Mouse (Mus musculus): ENCODE measurements around the gene Senp1.

Senp1 gene

DNA sequence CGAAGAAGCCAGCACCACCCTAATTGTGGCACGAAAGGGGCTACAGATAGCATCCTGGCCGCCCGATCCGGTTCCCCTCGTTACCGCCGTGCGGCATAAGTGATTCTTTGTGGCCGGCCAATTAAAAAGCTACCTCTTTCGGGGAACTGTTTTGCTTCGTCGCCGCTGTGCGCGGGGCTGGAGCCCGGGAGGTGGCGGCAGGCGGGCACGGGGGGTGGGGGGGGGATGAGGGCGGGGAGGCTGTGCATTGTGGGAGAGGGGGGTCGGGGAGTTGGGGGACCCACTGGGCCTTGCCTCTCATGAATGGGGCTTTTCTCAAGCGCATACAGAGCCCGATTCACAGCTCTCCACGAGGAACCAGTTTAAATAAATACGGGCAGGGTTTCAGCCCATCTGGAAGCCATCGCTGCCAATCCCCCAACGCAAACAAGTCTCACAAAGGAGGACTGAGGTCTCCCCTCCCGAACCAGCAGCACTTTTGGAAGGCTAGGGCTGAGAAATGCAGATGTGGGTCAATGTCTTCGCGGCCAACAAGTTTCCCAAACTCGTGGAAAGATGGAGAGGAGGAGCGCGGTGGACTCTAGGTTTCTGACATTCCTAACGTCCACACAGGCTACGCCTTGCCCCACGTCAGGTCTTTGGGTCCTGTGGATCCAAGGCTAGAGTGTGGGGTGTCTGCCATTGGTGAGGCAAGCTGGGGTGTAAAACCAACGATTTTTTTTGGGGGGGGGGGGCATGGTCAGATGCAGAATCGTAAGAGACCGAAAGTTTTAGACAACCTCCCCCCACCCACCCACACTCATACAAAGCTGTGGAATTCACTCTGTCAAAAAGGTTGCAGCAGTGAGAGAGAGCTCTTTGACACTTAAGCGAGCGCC lies 91.2 kb downstream of the Senp1 start:
- DNase-seq (ENCODE audit: low spot score) = no peak

DNA sequence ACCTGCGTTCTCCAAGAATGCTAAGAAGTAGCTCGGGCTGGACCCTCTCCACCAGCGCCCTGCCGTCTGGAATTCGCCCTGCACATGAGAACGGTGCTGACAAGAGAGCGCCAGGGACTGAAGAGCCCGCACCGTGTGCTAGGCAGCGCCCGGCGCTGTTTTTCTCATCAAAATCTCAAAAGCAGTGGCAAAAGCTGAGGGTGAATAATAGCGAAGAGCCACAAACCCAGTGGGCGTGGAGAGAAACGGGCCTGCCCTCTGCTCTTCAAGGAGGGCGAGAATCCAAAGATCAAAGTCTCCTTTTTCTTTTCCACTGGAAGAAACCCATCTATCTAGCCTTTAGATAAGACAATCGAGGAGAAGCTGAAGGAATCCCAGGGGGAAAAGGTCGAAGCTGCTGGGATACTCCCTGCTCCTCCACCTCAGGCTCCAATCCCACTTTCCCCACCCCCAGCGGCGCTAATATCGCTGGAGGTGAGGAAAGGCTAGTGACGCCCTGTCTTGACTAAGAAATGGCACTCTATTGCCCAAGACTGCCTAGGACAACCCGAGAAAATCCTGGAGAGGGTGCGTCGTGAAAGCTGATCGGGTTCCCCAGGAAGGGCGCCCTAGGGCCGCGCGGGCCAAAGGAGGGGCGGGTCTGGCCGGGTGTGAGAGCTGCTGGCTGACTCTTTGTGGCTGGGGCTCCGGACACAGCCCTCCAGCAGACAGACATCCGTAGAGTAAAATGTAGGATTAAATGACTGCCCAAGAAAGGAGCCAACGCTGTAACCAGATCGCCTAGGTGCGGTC lies 92.0 kb downstream of the Senp1 start:
- DNase-seq (ENCODE audit: low spot score) = no peak

DNA sequence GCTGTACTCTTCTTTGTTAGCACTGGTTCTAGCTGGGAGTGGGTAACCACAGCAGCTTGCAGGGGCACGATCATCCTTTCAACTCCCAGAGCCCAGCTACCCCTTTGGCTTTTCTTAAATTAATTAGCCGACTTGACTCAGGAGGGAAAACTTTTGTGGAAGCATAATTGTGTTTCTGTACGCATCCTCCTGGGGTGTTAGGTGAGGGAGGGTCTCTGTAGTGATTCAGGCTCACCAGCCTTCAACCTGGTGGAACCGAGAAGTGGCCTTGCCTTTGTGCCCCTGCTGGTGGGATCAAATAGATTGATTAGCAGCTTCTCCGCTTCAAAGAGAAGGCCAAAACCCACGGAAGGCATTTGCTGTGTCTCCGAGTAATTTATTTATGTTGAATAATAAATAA lies 93.6 kb downstream of the Senp1 start:
- no peak for DNase-seq (ENCODE audit: low spot score)

DNA sequence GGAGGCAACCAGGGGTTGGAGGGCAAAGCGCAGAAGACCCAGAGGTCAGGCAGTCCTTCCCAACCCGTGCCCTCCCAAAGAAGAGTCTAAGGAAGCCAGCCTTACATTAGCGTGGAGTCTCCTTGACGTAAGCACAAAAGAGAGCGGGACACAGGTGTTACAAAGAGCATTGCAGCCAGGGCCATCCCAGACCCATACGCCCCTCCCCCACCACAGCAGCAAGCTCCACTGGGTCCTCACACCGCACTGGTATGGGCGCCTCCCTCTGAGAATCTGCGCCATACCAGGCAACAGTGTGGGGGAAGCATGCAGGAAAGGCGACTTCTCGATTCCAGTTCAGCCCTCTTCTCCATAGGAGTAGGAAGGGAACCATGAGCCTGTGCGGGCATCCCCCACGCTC lies 94.0 kb downstream of the Senp1 start:
- DNase-seq (ENCODE audit: low spot score) = no peak

DNA sequence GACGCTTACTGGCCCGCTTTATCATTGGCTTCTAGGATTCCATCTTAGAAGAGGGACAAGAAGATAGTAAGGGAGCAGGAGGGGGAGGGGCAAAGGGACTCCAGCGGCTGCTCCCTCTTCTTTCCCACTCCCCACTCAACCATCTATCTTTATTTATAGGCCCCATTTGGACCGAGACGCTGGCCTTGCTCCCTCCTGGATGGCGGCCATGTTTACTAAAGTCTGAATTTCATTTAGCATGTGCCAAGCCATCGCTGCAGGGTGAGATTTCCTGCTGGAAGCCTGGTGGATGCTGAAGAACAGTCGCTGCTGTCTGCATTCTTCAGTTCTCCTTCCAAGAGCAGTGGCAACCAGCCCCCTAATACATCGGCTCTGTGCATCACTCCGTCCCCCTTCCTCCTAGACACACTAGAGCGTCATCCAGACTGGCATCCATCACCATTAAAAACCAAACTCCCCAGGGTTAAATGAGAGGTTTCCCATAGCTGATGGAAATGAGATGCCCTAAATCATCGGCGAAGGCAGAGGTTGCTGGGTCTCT lies 96.8 kb downstream of the Senp1 start:
- no peak for DNase-seq (ENCODE audit: low spot score)

DNA sequence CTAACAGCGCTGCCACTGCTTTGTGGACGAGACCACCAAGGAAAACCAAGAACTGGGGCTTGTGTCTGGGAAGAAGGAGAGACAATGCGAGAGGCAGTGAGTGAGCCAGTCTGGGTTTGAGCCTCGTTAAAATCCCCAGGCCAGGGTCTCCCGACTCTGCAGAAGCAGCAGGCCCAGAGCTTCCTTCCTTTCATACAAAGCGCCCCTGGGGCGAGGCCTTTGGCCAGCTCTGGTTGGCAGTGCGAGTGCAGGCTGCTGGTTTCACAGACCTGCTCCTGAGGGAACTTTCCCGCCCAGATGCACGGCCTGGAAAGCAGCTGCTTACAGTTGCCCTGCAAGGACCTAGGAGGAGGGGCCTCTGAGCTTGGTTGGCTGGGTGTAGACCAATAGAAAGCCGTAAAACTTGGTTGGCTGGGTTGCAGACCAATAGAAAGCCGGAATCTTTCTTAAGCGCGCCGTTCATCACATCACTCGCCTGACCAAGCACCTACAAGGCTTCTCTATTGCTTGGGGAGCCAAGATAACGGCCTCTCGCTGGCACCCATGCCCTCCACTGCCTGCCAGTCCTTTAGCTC lies 100.7 kb downstream of the Senp1 start:
- DNase-seq (ENCODE audit: low spot score) = peak; percentile 87

DNA sequence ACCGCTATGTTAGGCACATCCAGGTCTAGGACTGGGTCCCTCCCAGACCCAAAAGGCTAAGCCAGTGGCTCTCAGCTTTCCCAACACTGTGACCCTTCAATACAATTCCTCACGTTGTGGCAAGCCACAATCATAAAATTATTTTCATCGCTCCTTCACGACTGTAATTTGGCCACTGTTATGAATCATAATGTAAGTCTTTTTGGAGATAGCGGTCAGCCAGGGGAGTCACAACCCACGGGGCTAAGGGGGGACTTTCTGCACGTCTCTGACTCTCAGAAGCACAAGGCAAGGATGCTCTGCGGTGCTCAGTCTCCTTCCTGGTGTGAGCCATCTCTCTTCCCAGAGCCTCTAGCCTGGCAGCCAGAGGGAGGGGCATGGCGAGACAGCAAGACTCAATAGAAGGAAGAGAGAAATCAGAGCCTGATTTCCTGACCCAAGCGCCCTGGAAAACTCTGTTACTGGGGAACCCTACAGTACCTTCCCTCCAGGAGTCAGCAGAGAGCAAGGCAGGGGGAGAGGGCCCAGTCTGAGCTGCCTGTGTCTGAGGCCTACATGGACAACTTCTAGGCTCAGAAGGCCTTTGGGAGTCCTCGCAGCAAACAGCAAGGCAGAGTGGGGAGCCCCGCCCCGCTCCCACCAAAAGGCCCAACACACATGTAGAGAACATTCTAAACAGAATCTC lies 101.4 kb downstream of the Senp1 start:
- DNase-seq (ENCODE audit: low spot score) = no peak

DNA sequence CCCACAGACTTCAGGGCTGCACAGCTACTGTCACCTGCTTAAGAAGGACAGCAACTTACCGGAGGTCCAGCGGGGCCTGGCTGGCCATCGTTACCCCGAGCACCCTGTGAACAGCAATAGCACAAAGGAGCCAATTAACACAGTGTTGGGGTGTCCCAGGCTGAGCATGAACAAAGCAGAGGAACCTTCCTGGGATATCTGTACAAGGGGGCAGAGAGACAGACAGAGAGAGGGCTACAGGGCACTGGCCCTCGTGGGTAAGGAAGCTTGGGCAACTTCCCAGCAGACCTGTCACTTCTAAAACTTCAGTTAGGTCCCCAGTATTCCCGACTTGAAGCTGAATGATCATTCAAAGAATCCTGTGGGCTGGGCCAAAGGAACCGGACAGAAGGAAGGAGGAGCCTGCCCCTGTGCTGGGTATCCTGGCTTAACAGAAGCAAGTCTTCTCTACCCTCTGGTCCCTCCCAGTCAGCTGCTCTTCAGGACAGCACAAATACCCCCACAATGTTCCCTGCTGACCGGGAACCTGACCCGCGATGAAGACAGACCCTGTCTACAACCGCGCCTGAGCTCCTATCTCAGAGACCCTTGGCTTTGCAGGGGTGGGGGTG lies 102.2 kb downstream of the Senp1 start:
- DNase-seq (ENCODE audit: low spot score) = no peak

DNA sequence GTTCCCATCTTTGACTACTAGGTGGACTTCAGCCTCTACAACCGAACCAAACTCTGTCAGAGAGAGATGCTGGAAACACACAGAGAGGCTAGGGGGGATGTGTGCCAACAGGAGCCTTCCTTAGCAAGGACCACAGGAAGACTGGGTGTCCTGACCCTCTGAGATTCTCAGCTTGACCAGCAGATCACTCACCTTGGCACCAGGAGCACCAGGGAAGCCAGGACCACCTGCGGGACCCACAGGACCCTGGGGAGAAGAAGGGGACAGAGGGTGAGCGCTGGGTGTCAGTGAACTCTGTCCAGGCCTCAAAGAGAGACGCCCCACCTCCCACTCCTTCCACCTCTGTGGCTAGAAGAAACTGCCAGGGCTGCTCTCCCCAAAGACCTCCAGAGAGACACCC lies 102.8 kb downstream of the Senp1 start:
- no peak for DNase-seq (ENCODE audit: low spot score)

DNA sequence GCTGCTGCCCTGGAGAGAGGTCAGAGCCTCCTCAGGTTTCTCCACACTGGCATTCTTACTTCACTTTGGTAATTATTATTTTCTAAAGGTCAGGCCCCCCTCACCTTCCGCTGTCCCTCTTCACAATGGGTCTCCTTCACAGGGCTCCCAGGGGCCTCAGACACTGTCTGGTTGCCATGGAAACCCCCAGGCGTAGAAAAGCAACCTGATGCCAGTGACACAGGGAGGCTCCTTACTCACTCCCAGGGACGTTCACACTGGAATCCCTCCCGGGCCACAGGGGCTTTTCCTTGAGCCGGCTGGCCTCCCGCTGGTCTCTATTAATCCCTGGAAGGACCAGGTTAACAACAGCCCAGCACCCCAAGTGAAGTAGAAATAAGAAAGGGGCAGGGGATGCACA lies 103.4 kb downstream of the Senp1 start:
- DNase-seq (ENCODE audit: low spot score) = no peak

DNA sequence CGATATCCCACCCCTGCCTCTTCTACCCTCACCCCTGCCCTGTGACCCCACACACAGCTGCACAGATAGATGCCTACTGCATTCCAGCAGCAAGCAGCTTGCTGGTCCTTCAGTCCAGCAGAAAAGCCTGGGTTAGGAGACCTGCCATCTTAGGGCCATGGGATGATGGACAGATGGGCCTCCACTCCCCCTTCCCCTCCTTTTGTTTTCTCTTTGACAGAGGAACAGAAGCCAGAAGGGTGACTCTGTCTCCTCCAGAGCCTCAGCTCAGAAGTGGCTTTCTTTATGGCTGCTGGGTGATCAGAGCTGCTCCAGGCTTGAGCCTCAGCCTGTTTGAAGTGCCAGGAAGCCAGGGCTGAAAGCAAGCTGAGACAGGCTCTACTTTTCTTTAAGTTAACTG lies 104.0 kb downstream of the Senp1 start:
- DNase-seq (ENCODE audit: low spot score) = no peak

All from lung, postnatal 25 days (tissue).